Mouse (Mus musculus): ENCODE measurements around the gene Kctd15. TPM values are rescaled to one million over a fixed set of nuclear protein-coding genes. Genes with fewer than 3 reads are reported as not detected.

The Kctd15 gene
- total RNA-seq (2012; rRNA removed) (not detected in 2 replicates), polyA plus RNA-seq (2012; ENCODE audit: insufficient read depth in 1 of 2, insufficient read length in 2 of 2, low read depth in 1 of 2, low replicate concordance in 2 of 2, missing spikeins in 1 of 2) (not detected)

DNA sequence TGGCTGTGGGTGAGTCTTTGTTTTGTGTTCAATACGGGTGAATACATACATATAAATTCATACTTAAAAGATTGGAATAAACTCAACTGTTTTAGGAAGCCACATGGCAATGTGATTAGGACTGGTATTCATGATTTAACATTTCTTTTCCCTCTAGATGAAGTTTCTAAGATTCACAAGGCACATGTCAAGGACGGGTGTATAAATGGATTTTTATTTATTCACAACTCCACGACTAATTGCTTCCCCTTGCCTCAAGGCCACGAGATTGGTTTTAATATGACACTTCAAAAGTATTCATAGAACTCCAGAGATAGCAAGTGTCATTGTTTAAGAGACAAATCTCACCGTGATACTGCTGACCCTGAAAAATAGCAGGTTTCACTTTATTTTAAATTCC lies at the start of gene Kctd15:
TSS of gene Kctd15 (minus strand) at position 101 of the 400 bp plus-strand sequence.
- Histone ChIP-seq H3K36me3 (ENCODE audit: control insufficient read depth in 1 of 2, insufficient read depth in 2 of 2, low read length in 2 of 2) (no peaks in the 10 kb centered on the region), H3K27ac (ENCODE audit: control insufficient read depth, low read depth, low read length) (no peak within 1 kb of the TSS), H3K9me3 (replicated peaks; ENCODE audit: insufficient read depth, low read length) (no peaks in the 10 kb centered on the region), H3K4me1 (ENCODE audit: control insufficient read depth in 1 of 2, insufficient read depth in 2 of 2, low read length in 2 of 2) (no peaks in the 10 kb centered on the region), H3K79me2 (ENCODE audit: control insufficient read depth, insufficient read depth, low read length, poor library complexity) (no peaks in the 10 kb centered on the region), H3K27me3 (ENCODE audit: control insufficient read depth in 1 of 2, insufficient read depth in 2 of 2, low read length in 2 of 2) (no peaks in the 10 kb centered on the region), H3K9ac (ENCODE audit: control insufficient read depth, low read depth, low read length, poor library complexity, severe bottlenecking) (no peak within 1 kb of the TSS), H3K4me3 (ENCODE audit: control insufficient read depth in 1 of 2, insufficient read depth in 1 of 2, low read depth in 2 of 2, low read length in 2 of 2) (no peak within 1 kb of the TSS)
- TF ChIP-seq POLR2AphosphoS2 (IDR thresholded peaks at IDR 0.05; ENCODE audit: low read length) = no peak
- TF ChIP-seq RCOR1 (IDR thresholded peaks at IDR 0.05; ENCODE audit: low read depth, low read length) = no peak
- no peak for TF ChIP-seq UBTF (IDR thresholded peaks at IDR 0.05; ENCODE audit: borderline replicate concordance, insufficient read depth, low read depth, low read length)
- DNase-seq (ENCODE audit: low read depth, low spot score) = no peak

GRCm38 (mm10) chr7:34704401-34704800 lies 47.9 kb upstream of the Kctd15 start:
- H3K4me1 ChIP-seq (ENCODE audit: control insufficient read depth in 1 of 2, insufficient read depth in 2 of 2, low read length in 2 of 2) = no peaks in the 10 kb centered on the region
- H3K4me3 ChIP-seq (ENCODE audit: control insufficient read depth in 1 of 2, insufficient read depth in 1 of 2, low read depth in 2 of 2, low read length in 2 of 2) = no peak overlapping the region
- no peak for DNase-seq (ENCODE audit: low read depth, low spot score)
- no peaks in the 10 kb centered on the region for H3K36me3 ChIP-seq (ENCODE audit: control insufficient read depth in 1 of 2, insufficient read depth in 2 of 2, low read length in 2 of 2)
- H3K27ac ChIP-seq (ENCODE audit: control insufficient read depth, low read depth, low read length) = no peak overlapping the region
- TF ChIP-seq ZKSCAN1 (IDR thresholded peaks at IDR 0.05; ENCODE audit: low read depth, low read length) (no peak), ZNF384 (IDR thresholded peaks at IDR 0.05; ENCODE audit: low read depth, low read length) (no peak), CTCF (IDR thresholded peaks at IDR 0.05 in 2 of 3, conservative IDR thresholded peaks at IDR 0.05 in 1 of 3; ENCODE audit: control insufficient read depth in 1 of 3, insufficient read depth in 1 of 3, low read depth in 2 of 3, low read length in 3 of 3, poor library complexity in 1 of 3, severe bottlenecking in 1 of 3) (no peak), KAT2A (conservative IDR thresholded peaks at IDR 0.05; ENCODE audit: low read depth, low read length) (no peak), HCFC1 (IDR thresholded peaks at IDR 0.05; ENCODE audit: low read depth, low read length) (no peak), SMC3 (IDR thresholded peaks at IDR 0.05; ENCODE audit: low read depth, low read length) (no peak), ELF1 (IDR thresholded peaks at IDR 0.05; ENCODE audit: low read depth, low read length) (no peak), ZC3H11A (IDR thresholded peaks at IDR 0.05; ENCODE audit: low read depth, low read length) (no peak), NELFE (IDR thresholded peaks at IDR 0.05; ENCODE audit: low read depth, low read length) (no peak), MXI1 (IDR thresholded peaks at IDR 0.05; ENCODE audit: low read depth, low read length) (no peak), POLR2AphosphoS2 (IDR thresholded peaks at IDR 0.05; ENCODE audit: low read length) (no peak), GATA1 (IDR thresholded peaks at IDR 0.05; ENCODE audit: low read depth, low read length) (no peak), MYB (IDR thresholded peaks at IDR 0.05; ENCODE audit: low read depth, low read length) (no peak), MAFK (IDR thresholded peaks at IDR 0.05; ENCODE audit: borderline replicate concordance, low read depth, low read length) (no peak), MEF2A (IDR thresholded peaks at IDR 0.05; ENCODE audit: extremely low read depth, insufficient replicate concordance, low read depth, low read length, poor library complexity, severe bottlenecking) (no peak), BHLHE40 (IDR thresholded peaks at IDR 0.05; ENCODE audit: borderline replicate concordance, low read depth, low read length) (no peak), TAL1 (IDR thresholded peaks at IDR 0.05; ENCODE audit: low read length) (no peak), POLR2A (IDR thresholded peaks at IDR 0.05; ENCODE audit: control insufficient read depth in 1 of 2, insufficient read depth in 1 of 2, low read depth in 1 of 2, low read length in 2 of 2, poor library complexity in 1 of 2) (no peak), TCF12 (IDR thresholded peaks at IDR 0.05; ENCODE audit: low read depth, low read length) (no peak)
- no peaks in the 10 kb centered on the region for H3K9me3 ChIP-seq (replicated peaks; ENCODE audit: insufficient read depth, low read length)
- H3K9ac ChIP-seq (ENCODE audit: control insufficient read depth, low read depth, low read length, poor library complexity, severe bottlenecking) = no peak overlapping the region
- no peaks in the 10 kb centered on the region for H3K79me2 ChIP-seq (ENCODE audit: control insufficient read depth, insufficient read depth, low read length, poor library complexity)
- no peaks in the 10 kb centered on the region for H3K27me3 ChIP-seq (ENCODE audit: control insufficient read depth in 1 of 2, insufficient read depth in 2 of 2, low read length in 2 of 2)
